Mouse (Mus musculus): Measurements from ENCODE around the gene Hip1. TPM values are rescaled to one million over a fixed set of nuclear protein-coding genes. Genes with fewer than 3 reads are reported as not detected.
"Not testable (repeated sequence)": the region's sequence is repeated elsewhere in the genome, so short reads cannot be mapped to it uniquely, and the experiment has no call there.

Gene Hip1
- polyA plus RNA-seq, 1 experiment from 2014 or later, result 49.4 TPM

- Histone ChIP-seq H3K4me2 (no peak overlapping the region), H3K27me3 (ENCODE audit: insufficient read depth, low read length) (no peaks in the 10 kb centered on the region), H3K27ac (ENCODE audit: low read depth) (no peak overlapping the region), H3K9me3 (ENCODE audit: low read depth, low read length) (no peaks in the 10 kb centered on the region), H3K4me1 (ENCODE audit: insufficient read depth) (peaks cover 8% of the 10 kb centered on the region; the same call in 1 of the 2 replicates), H3K4me3 (ENCODE audit: low read depth, low read length) (no peak overlapping the region), H3K36me3 (ENCODE audit: insufficient read depth) (no peaks in the 10 kb centered on the region), H3K9ac (no peak overlapping the region)
- ATAC-seq (ENCODE audit: insufficient read depth), result no peak
- TF ChIP-seq CTCF (IDR thresholded peaks at IDR 0.05; ENCODE audit: low read depth), result no peak
- DNase-seq, result no peak
- WGBS, result 86% methylated on average over 3 of the region's 3 CpGs
Measured at GRCm38 (mm10) chr5:135493095-135493494, 51.8 kb downstream of the Hip1 start.

- H3K4me1 ChIP-seq (ENCODE audit: insufficient read depth), result peaks cover 12% of the 10 kb centered on the region
- H3K4me3 ChIP-seq (ENCODE audit: low read depth, low read length), result no peak overlapping the region
- ATAC-seq (ENCODE audit: insufficient read depth) (no peak), DNase-seq (no peak)
- 71% methylated on average over 2 of the region's 2 CpGs for whole genome bisulfite sequencing
- no peak overlapping the region for H3K4me2 ChIP-seq
- no peaks in the 10 kb centered on the region for H3K27me3 ChIP-seq (ENCODE audit: insufficient read depth, low read length)
- no peaks in the 10 kb centered on the region for H3K9me3 ChIP-seq (ENCODE audit: low read depth, low read length)
- H3K36me3 ChIP-seq (ENCODE audit: insufficient read depth), result no peaks in the 10 kb centered on the region
- TF ChIP-seq CTCF (IDR thresholded peaks at IDR 0.05; ENCODE audit: low read depth), result no peak
- no peak overlapping the region for H3K27ac ChIP-seq (ENCODE audit: low read depth)
- no peak overlapping the region for H3K9ac ChIP-seq
Measured at GRCm38 (mm10) chr5:135492126-135492525, 52.8 kb downstream of the Hip1 start.

- H3K4me1 ChIP-seq (ENCODE audit: insufficient read depth), result peaks cover 12% of the 10 kb centered on the region
- H3K9me3 ChIP-seq (ENCODE audit: low read depth, low read length), result no peaks in the 10 kb centered on the region
- no peak for TF ChIP-seq CTCF (IDR thresholded peaks at IDR 0.05; ENCODE audit: low read depth)
- H3K4me3 ChIP-seq (ENCODE audit: low read depth, low read length), result peak overlapping the region; percentile 53
- peak overlapping the region; percentile 55 for H3K9ac ChIP-seq
- no peak for ATAC-seq (ENCODE audit: insufficient read depth)
- WGBS, result 9% methylated on average over 14 of the region's 14 CpGs
- no peaks in the 10 kb centered on the region for H3K36me3 ChIP-seq (ENCODE audit: insufficient read depth)
- peak overlapping the region; percentile 77 for H3K4me2 ChIP-seq
- peak overlapping the region; percentile 88 for H3K27ac ChIP-seq (ENCODE audit: low read depth)
- DNase-seq, result peak; percentile 41
- no peaks in the 10 kb centered on the region for H3K27me3 ChIP-seq (ENCODE audit: insufficient read depth, low read length)
Measured at GRCm38 (mm10) chr5:135489695-135490294, 55.1 kb downstream of the Hip1 start.

GRCm38 (mm10) chr5:135488881-135489694 is 55.8 kb downstream of the Hip1 start:
- Histone ChIP-seq H3K4me3 (ENCODE audit: low read depth, low read length) (peak overlapping the region; percentile 53), H3K27ac (ENCODE audit: low read depth) (peak overlapping the region; percentile 88), H3K9me3 (ENCODE audit: low read depth, low read length) (no peaks in the 10 kb centered on the region), H3K4me1 (ENCODE audit: insufficient read depth) (peaks cover 12% of the 10 kb centered on the region), H3K9ac (peak overlapping the region; percentile 55), H3K27me3 (ENCODE audit: insufficient read depth, low read length) (no peaks in the 10 kb centered on the region), H3K36me3 (ENCODE audit: insufficient read depth) (no peaks in the 10 kb centered on the region), H3K4me2 (peak overlapping the region; percentile 77)
- DNase-seq (peak; percentile 80), ATAC-seq (ENCODE audit: insufficient read depth) (peak; percentile 89)
- TF ChIP-seq CTCF (IDR thresholded peaks at IDR 0.05; ENCODE audit: low read depth), result peak; percentile 54
- WGBS, result 1% methylated on average over 53 of the region's 59 CpGs

GRCm38 (mm10) chr5:135488222-135488880 is 56.6 kb downstream of the Hip1 start:
- peak overlapping the region; percentile 55 for H3K9ac ChIP-seq
- ATAC-seq (ENCODE audit: insufficient read depth) (peak; percentile 5), DNase-seq (peak; percentile 34)
- peak overlapping the region; percentile 77 for H3K4me2 ChIP-seq
- no peaks in the 10 kb centered on the region for H3K9me3 ChIP-seq (ENCODE audit: low read depth, low read length)
- no peaks in the 10 kb centered on the region for H3K36me3 ChIP-seq (ENCODE audit: insufficient read depth)
- H3K4me1 ChIP-seq (ENCODE audit: insufficient read depth), result peaks cover 12% of the 10 kb centered on the region
- H3K27me3 ChIP-seq (ENCODE audit: insufficient read depth, low read length), result no peaks in the 10 kb centered on the region
- no peak for TF ChIP-seq CTCF (IDR thresholded peaks at IDR 0.05; ENCODE audit: low read depth)
- H3K4me3 ChIP-seq (ENCODE audit: low read depth, low read length), result peak overlapping the region; percentile 53
- WGBS, result 2% methylated on average over 19 of the region's 19 CpGs
- H3K27ac ChIP-seq (ENCODE audit: low read depth), result peak overlapping the region; percentile 88

- no peak overlapping the region for H3K4me2 ChIP-seq
- H3K36me3 ChIP-seq (ENCODE audit: insufficient read depth), result 0 out of 2 replicates have a peak, but pooled peaks cover 4% of the 10 kb centered on the region
- no peaks in the 10 kb centered on the region for H3K9me3 ChIP-seq (ENCODE audit: low read depth, low read length)
- H3K27me3 ChIP-seq (ENCODE audit: insufficient read depth, low read length), result no peaks in the 10 kb centered on the region
- H3K4me3 ChIP-seq (ENCODE audit: low read depth, low read length), result no peak overlapping the region
- no peak for TF ChIP-seq CTCF (IDR thresholded peaks at IDR 0.05; ENCODE audit: low read depth)
- ATAC-seq (ENCODE audit: insufficient read depth) (no peak), DNase-seq (no peak)
- peaks cover 12% of the 10 kb centered on the region for H3K4me1 ChIP-seq (ENCODE audit: insufficient read depth)
- no peak overlapping the region for H3K27ac ChIP-seq (ENCODE audit: low read depth)
- WGBS, result 54% methylated on average over 3 of the region's 3 CpGs
- H3K9ac ChIP-seq, result no peak overlapping the region
Measured at GRCm38 (mm10) chr5:135485289-135485688, 59.6 kb downstream of the Hip1 start.

- H3K4me3 ChIP-seq (ENCODE audit: low read depth, low read length); ATAC-seq (ENCODE audit: insufficient read depth); H3K4me2 ChIP-seq; H3K27ac ChIP-seq (ENCODE audit: low read depth); H3K9ac ChIP-seq; H3K27me3 ChIP-seq (ENCODE audit: insufficient read depth, low read length); H3K4me1 ChIP-seq (ENCODE audit: insufficient read depth); DNase-seq; H3K9me3 ChIP-seq (ENCODE audit: low read depth, low read length); H3K36me3 ChIP-seq (ENCODE audit: insufficient read depth): not testable (repeated sequence)
- WGBS, result 87% methylated on average over 6 of the region's 6 CpGs
Measured at GRCm38 (mm10) chr5:135483865-135484264, 61.1 kb downstream of the Hip1 start.

All from lung, embryonic 14.5 days (tissue).